Mouse (Mus musculus) fat pad, adult 2 months (tissue): ENCODE data around the gene Ccdc154.
A peak's percentile ranks its signal among the peaks of the same experiment; 100 is the strongest.

Experiments used
- DNase-seq: peaks from one replicate; pipeline ENCODE4 v3.0.0-alpha.2; 2011; ENCODE audit warnings: low read depth, low spot score; ENCODE audit errors: extremely low read depth

The Ccdc154 gene

DNA sequence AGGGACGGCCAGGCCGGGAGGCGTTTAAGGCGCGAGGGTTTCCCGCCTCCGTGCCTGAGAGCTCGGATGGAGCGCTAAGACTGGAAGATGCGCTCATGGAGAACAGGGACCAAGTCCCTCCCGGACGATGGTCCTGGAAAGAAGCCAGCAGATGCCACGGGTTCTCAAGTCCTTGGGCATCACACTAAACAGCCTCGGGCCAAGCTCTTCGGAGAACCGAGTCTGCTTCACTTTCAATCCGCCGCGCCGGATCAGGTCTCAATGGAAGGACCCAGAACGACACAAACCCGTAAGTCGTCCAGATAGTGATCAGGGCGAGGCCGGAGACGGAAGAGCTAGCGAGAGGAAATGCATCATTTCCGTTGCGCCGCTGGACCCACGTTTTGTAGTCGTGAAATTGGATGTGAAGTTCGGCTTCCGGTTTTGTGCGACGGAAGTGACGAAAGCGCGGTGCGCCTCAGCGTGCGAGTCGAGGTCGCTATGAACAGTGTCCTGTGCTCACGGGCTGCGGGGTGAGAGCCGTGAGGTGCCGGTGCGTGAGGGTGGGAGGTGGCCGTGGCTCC, 21.9 kb downstream of the Ccdc154 start, which contains the start of gene BC003965:
Gene BC003965 (plus strand): TSS at position 426 of the 563 bp plus-strand sequence.
- peak; percentile 74 for DNase-seq

GRCm38 (mm10) chr17:25184961-25185360, 22.7 kb downstream of the Ccdc154 start:
- DNase-seq: no peak

DNA sequence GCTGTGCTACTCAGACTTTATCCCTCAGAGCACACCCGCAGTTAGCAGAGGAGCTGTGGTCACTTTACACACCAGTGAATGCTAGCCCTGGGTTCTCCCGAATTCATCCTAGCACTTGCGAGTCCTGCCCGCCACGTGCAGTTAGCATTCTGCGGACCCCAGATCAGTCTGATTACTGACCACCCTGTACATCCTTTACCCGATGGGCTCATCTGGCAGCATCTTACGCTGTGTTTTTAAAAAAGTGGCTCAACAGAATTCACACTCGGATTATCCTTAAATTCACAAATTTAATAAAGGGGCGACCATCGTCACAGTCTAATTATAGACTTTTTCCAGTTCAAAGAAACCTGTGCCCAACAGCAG, 25.5 kb downstream of the Ccdc154 start:
- DNase-seq: no peak

DNA sequence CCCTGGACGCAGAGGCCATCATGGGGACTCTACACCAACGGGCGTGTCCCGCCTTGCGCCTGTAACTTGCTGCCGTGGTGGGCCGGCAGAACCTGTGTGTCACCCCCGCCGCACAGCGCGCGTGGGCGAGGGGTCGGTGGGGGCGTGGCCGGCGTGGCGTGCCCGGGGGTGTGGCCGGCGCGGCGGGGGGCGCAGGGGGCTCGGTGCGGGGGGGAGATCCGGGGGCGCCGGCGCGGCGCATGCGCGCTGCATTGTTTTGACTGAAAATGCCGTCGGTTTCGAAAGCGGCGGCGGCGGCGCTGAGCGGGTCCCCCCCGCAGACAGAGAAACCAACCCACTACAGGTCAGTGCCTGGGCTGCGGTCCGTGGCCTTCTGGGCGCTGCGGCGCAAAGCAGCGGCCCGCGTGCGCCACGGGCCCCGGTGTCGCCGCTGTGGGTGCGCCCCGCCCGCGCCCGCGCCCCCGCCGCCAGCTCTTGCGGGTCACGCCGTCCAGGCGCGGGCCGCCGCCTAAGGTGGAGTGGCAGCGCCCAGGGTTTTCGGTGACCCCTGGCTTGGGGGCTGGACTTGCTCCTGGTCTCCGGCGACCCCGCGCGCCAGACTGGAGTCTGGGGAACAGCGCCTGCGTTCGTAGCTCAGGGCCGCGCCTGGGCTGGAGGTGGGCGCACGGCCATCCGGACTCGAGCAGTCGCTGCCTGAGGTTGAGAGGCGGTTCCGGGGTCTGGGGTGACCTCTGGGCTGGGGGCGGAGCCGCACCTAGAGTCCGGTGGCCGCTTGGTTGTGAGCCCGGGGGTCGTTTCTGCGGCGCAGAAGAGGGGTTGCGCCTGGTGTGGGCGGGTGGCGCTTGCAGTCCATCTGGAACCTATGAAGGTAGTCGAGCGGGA, 26.1 kb downstream of the Ccdc154 start, which contains the start of gene Unkl:
Gene Unkl (plus strand): TSS at position 248 of the 882 bp plus-strand sequence.
- no peak for DNase-seq

- DNase-seq: no peak
Observed at GRCm38 (mm10) chr17:25189091-25189490, 26.8 kb downstream of the Ccdc154 start.

DNA sequence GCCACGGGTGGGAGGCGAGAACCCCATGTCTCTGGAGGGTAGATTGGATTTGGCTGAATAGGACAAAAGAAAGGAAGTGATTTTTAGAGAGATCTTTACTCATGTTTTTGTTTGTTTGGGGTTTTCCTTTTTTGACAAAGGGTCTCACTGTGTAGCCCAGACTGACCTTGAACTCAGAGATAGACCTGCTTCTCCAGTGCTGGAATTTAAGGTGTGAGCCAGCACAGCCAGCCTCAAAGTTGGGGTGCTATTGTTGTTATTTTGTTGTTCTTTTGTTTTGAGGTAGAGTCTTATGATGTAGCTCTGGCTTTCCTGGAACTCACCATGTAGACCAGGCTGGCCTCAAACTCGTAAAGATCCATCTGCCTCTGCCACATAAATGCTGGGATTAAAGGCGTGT, 40.1 kb downstream of the Ccdc154 start:
- no peak for DNase-seq

- no peak for DNase-seq
Observed at GRCm38 (mm10) chr17:25210006-25210405, 47.7 kb downstream of the Ccdc154 start.

DNA sequence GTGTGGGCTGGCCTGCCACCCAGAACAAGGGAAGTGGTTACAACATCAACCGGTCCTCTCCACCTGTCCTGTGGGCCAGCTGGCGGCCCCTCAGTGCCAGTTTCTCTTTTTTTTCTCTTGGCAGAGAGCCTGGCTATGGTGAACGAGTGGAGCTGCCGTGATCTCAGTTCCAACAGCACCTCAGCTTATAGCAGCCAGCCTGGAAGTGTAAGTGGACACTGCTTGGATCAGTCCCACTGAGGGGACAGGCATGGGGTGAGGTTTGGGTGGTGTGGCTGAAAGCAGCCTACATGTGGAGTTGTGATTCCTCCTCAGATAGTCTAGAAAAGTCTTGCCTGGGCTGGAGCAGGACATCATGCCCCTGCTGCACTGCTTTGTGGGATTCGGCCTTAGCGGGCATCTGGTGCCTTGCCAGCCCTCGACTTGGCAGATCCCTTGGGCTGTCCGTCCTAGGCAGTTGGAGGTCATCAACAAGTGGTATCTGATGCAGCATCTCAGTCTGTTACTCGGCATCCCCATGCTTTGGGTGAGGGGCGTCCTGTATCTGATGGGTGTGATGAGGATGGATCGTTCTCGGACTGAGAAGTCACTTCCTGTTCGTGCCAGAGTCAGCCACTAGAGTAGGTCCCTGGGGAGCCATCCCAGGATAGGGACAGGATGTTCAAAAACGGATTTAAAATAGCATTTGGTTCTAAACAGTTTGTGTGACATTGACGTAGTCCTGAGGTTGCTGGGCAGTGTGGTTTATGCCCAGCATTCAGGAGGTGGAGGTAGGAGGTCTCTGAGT, 48.6 kb downstream of the Ccdc154 start:
- no peak for DNase-seq

- DNase-seq: no peak
Observed at GRCm38 (mm10) chr17:25211705-25212104, 49.4 kb downstream of the Ccdc154 start.

GRCm38 (mm10) chr17:25215431-25215830, 53.2 kb downstream of the Ccdc154 start:
- DNase-seq: no peak

DNA sequence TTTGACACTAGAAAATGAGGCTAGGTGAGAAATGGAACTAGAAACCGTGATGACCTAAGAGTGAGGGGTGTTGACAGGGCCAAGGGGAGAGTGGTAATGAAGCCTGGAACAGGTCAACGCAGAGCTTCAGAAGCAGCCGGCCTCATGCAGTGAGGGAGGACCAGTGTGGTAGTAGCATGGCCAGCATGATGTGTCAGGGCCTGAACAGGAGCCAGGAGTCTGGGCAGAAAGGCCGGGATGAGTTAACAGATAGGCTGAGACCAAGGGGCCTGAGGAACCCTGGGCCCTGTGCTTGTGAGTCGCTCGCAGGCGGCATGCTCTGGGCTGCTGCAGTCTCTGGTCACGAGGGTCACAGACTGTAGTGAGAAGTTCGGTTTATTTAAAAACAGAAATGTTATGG, 56.7 kb downstream of the Ccdc154 start:
- no peak for DNase-seq

- DNase-seq: no peak
Observed at GRCm38 (mm10) chr17:25219492-25220295, 57.4 kb downstream of the Ccdc154 start.

- DNase-seq: no peak
Observed at GRCm38 (mm10) chr17:25220746-25221145, 58.5 kb downstream of the Ccdc154 start.
